Mouse (Mus musculus): ENCODE results near the gene Btbd9.

DNA sequence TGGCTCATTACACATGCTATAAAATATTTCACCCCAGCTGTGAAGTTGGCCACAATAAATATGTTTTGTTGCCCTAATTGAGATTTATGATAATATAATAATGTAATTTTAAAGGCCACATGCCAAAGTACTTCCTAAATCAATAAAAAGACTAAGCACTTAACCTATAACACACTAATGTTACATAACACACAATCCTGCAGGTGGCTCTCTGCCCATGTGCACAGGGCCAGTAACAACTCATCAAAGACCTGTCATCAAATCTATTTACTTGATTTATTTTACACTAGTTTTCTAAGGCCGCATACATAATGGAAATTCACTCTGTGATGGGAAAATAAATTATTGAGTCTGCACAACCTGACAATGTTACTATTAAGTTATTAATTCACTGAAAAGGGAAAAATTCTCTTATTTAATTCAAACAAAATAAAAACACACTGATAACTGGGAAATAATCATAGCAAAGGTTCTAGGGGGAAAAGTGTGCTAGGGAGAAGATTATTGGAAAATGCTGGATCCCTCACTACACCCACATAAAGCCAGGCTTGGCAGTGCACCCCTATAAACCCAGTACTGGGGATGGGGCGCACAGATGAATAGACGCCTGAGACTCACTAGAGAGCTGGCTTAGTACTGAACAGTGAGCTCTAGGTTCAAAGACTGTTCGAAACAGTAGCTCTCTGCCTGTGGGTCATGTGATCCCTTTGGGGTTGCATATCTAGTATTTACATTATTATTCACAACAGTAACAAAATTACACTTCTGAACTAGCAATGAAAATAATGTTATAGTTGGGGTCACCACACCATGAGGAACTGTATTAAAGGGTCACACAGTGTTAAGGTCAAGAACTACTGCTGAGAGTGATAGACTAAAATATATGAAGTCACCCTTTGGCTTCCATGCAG is 23.0 kb downstream of the Btbd9 start:
- TF ChIP-seq CTCF (IDR thresholded peaks at IDR 0.05; ENCODE audit: control insufficient read depth, insufficient read depth, low read length) (no peak), POLR2A (IDR thresholded peaks at IDR 0.05; ENCODE audit: borderline replicate concordance, control insufficient read depth, low read depth, low read length) (no peak)
